In genomic region chr1:186748724-186749653, GRCm38 (mm10) we compare ENCODE assay signal across 8 mouse cellular contexts. TPM values are rescaled to one million over a fixed set of nuclear protein-coding genes. Genes with fewer than 3 reads are reported as not detected.
DNase-seq lines count a peak whose midpoint lies in the region; ATAC-seq lines count a peak whose summit lies in the region.

Gene Rrp15 (minus strand): TSS chr1:186749358.

- H3K4me1 ChIP-seq in hindbrain, embryonic 16.5 days (ENCODE audit: control insufficient read depth, insufficient read depth, low read depth, low read length): peaks cover 19% of the 10 kb centered on the region

- H3K27me3 ChIP-seq in hindbrain, embryonic 16.5 days (replicated peaks; ENCODE audit: control insufficient read depth, insufficient read depth, low read length): no peaks in the 10 kb centered on the region

- peak; percentile 79 for DNase-seq in WW6 (ENCODE audit: low read depth, low spot score)
- peak; percentile 79 to 89 for DNase-seq in cerebellum, postnatal 4 days (ENCODE audit: low spot score in 2 of 2)
- peak; percentile 87 for DNase-seq in gastrocnemius, adult 18-20 months (ENCODE audit: low spot score)
- peak; percentile 78 to 85 for DNase-seq in left cerebral cortex, adult 18-20 months (ENCODE audit: low spot score in 2 of 2)
- DNase-seq in right cerebral cortex, adult 18-20 months: peak; percentile 80
- DNase-seq in urinary bladder, postnatal 10 days (ENCODE audit: low spot score): peak; percentile 48

- ATAC-seq in hindbrain, embryonic 16.5 days: peak; percentile 93

- H3K36me3 ChIP-seq in hindbrain, embryonic 16.5 days (ENCODE audit: control insufficient read depth, insufficient read depth, low read length): no peaks in the 10 kb centered on the region
- no peaks in the 10 kb centered on the region for H3K36me3 ChIP-seq in macrophage (ENCODE audit: inconsistent target)

- H3K9me3 ChIP-seq in hindbrain, embryonic 16.5 days (ENCODE audit: control insufficient read depth, low read length): no peaks in the 10 kb centered on the region

- peak within 1 kb of the TSS; percentile 82 for H3K4me2 ChIP-seq in hindbrain, embryonic 16.5 days (ENCODE audit: low read length)

- H3K27ac ChIP-seq in hindbrain, embryonic 16.5 days (ENCODE audit: low read depth, low read length): peak within 1 kb of the TSS; percentile 89
- peak within 1 kb of the TSS; percentile 57 for H3K27ac ChIP-seq in macrophage

- H3K79me2 ChIP-seq in macrophage (ENCODE audit: inconsistent target): peaks cover 50% of the 10 kb centered on the region

- H3K4me3 ChIP-seq in hindbrain, embryonic 16.5 days (ENCODE audit: low read length): peak within 1 kb of the TSS; percentile 85
- peak within 1 kb of the TSS; percentile 89 for H3K4me3 ChIP-seq in macrophage (ENCODE audit: inconsistent target)

- H3K9ac ChIP-seq in hindbrain, embryonic 16.5 days (ENCODE audit: low read depth, low read length): peak within 1 kb of the TSS; percentile 88

- WGBS in hindbrain, embryonic 16.5 days: under 1% methylated on average over 46 of the region's 46 CpGs
- WGBS in macrophage (ENCODE audit: missing documents): under 1% methylated on average over 46 of the region's 46 CpGs

RNA-seq across cellular contexts. Expression of gene Rrp15, which starts in this region (rescaled TPM):
- total RNA-seq in gastrocnemius, adult 18-20 months (2021): 10 to 100 TPM; 10.2 to 12.6 TPM
- polyA plus RNA-seq in hindbrain, embryonic 16.5 days (2015; fragmentation: Nextera tagmentation; extraction: Ambion mirVana): 26.9 and 29.4 TPM in 2 replicates
- 10 to 100 TPM; 12.9 to 13.3 TPM for total RNA-seq in left cerebral cortex, adult 18-20 months (2021)
- total RNA-seq in macrophage (2018; cell fraction: chromatin; rRNA removed): 10 to 100 TPM in 4 of 26 experiments, 1 to 10 TPM in 22; 3.1 to 13.9 (median 7.5) TPM
- total RNA-seq in macrophage (2018; cell fraction: cytosol; rRNA removed): 10 to 100 TPM in 3 of 26 experiments, 1 to 10 TPM in 23; 5.4 to 11.4 (median 8.0) TPM
- total RNA-seq in macrophage (2018; cell fraction: nucleus; rRNA removed): 10 to 100 TPM in 2 of 26 experiments, 1 to 10 TPM in 24; 2.2 to 21.0 (median 4.9) TPM
- 7.4 to 26.7 TPM (median 15.2 TPM) in 3 replicates for polyA plus RNA-seq in macrophage (2018)

Comparison
In these comparisons a context has a peak if more than half of its experiments do, and no peak if none do; other contexts are left out.
1. Peak in every context shown above with its lines: DNase-seq, ATAC-seq, H3K4me3 ChIP-seq and H3K27ac ChIP-seq.